Mouse (Mus musculus) gastrocnemius, adult 8-10 months (tissue): ENCODE measurements around the gene Npnt. TPM values are rescaled to one million over a fixed set of nuclear protein-coding genes. Genes with fewer than 3 reads are reported as not detected.

Experiments
- DNase-seq, 2 experiments: peaks; one replicate each; pipeline ENCODE4 v3.0.0; 2022; ENCODE audit warnings: low spot score in 2 of 2
- total RNA-seq, 4 experiments: library from RNA; stranded (reverse); gene quantifications; 2 replicates each; pipeline ENCODE4 v1.2.4; 2022

Npnt gene
- total RNA-seq: 1 to 10 TPM; 1.1 to 6.7 (median 3.8) TPM

- peak in 1 of 2 experiments; percentile 2 for DNase-seq
Measured at GRCm38 (mm10) chr3:132949791-132950528, at the start of gene Npnt. Npnt (minus strand) TSS chr3:132950291.

GRCm38 (mm10) chr3:132996299-132996698 lies 46.2 kb upstream of the Npnt start:
- no peak for DNase-seq

GRCm38 (mm10) chr3:132995904-132996267 lies 45.8 kb upstream of the Npnt start:
- no peak for DNase-seq

GRCm38 (mm10) chr3:132995172-132995903 lies 45.2 kb upstream of the Npnt start:
- DNase-seq: no peak

GRCm38 (mm10) chr3:132986188-132986587 lies 36.1 kb upstream of the Npnt start:
- no peak for DNase-seq

- DNase-seq: no peak
Measured at GRCm38 (mm10) chr3:132983845-132984485, 33.9 kb upstream of the Npnt start.

- no peak for DNase-seq
Measured at GRCm38 (mm10) chr3:132981968-132982367, 31.9 kb upstream of the Npnt start.

- DNase-seq: no peak
Measured at GRCm38 (mm10) chr3:132979781-132980461, 29.8 kb upstream of the Npnt start.

GRCm38 (mm10) chr3:132966255-132966654 lies 16.2 kb upstream of the Npnt start:
- no peak for DNase-seq

- no peak for DNase-seq
Measured at GRCm38 (mm10) chr3:132964715-132965507, 14.8 kb upstream of the Npnt start.

- DNase-seq: no peak
Measured at GRCm38 (mm10) chr3:132962631-132963361, 12.7 kb upstream of the Npnt start.

- DNase-seq: no peak
Measured at GRCm38 (mm10) chr3:132950529-132950880, 414 bp upstream of the Npnt start.

GRCm38 (mm10) chr3:132949380-132949790 lies 706 bp downstream of the Npnt start:
- peak in 1 of 2 experiments; percentile 3 for DNase-seq

- DNase-seq: no peak
Measured at GRCm38 (mm10) chr3:132948298-132948795, 1.7 kb downstream of the Npnt start.

- no peak for DNase-seq
Measured at GRCm38 (mm10) chr3:132946086-132946485, 4.0 kb downstream of the Npnt start.

- DNase-seq: no peak
Measured at GRCm38 (mm10) chr3:132945669-132946068, 4.4 kb downstream of the Npnt start.

- no peak for DNase-seq
Measured at GRCm38 (mm10) chr3:132944609-132945008, 5.5 kb downstream of the Npnt start.

- DNase-seq: no peak
Measured at GRCm38 (mm10) chr3:132944193-132944592, 5.9 kb downstream of the Npnt start.

GRCm38 (mm10) chr3:132942778-132943177 lies 7.3 kb downstream of the Npnt start:
- DNase-seq: no peak
